Mouse (Mus musculus) CH12.LX (cell line): ENCODE measurements around the gene Ugcg. TPM values are rescaled to one million over a fixed set of nuclear protein-coding genes. Genes with fewer than 3 reads are reported as not detected.
A peak's percentile ranks its signal among the peaks of the same experiment; 100 is the strongest.

Experiments
- DNase-seq: peaks from one replicate; pipeline ENCODE4 v3.0.0-alpha.2; 2013; ENCODE audit errors: extremely low read depth
- H3K27ac ChIP-seq: 2 replicates; pipeline ENCODE4 v1.5.1; 2012; ENCODE audit warnings: low read depth, mild to moderate bottlenecking, control low read depth, moderate library complexity; ENCODE audit not compliant: insufficient read depth
- H3K27me3 ChIP-seq: replicated peaks from 2 replicates; pipeline ENCODE3; 2012; ENCODE audit warnings: inconsistent platforms
- H3K36me3 ChIP-seq, 2 experiments: replicated peaks in 1 of 2; 2 replicates each; pipeline versions ENCODE3 to v1.6.1; 2012; ENCODE audit warnings: inconsistent platforms in 1 of 2, low read length in 1 of 2, mild to moderate bottlenecking in 1 of 2, mixed read lengths in 1 of 2, moderate library complexity in 1 of 2; ENCODE audit not compliant: control insufficient read depth in 1 of 2, insufficient read depth in 1 of 2
- H3K4me1 ChIP-seq, 2 experiments: 2 replicates each; pipeline ENCODE4 v1.6.1; 2012; ENCODE audit warnings: inconsistent platforms in 1 of 2, moderate library complexity in 1 of 2; ENCODE audit not compliant: insufficient read depth in 2 of 2, control insufficient read depth in 1 of 2
- H3K4me2 ChIP-seq: 2 replicates; pipeline ENCODE4 v1.6.1; 2012; ENCODE audit warnings: low read depth, mild to moderate bottlenecking, control low read depth; ENCODE audit not compliant: poor library complexity, insufficient read depth, severe bottlenecking
- H3K4me3 ChIP-seq, 3 experiments: fragments of 150-350 bp in 1 of 3; sonication (generic) in 1 of 3; replicated peaks in 1 of 3; 2 replicates each; pipeline versions ENCODE3 to v1.5.1; 2011 to 2012; ENCODE audit warnings: low read depth in 2 of 3, low read length in 2 of 3, mild to moderate bottlenecking in 2 of 3, moderate library complexity in 2 of 3, control low read depth in 1 of 3, improper control_type of control experiment in 1 of 3, inconsistent platforms in 1 of 3, mixed read lengths in 1 of 3; ENCODE audit not compliant: poor library complexity in 1 of 3
- H3K79me2 ChIP-seq: replicated peaks from 2 replicates; pipeline ENCODE4 v1.6.1; 2012; ENCODE audit warnings: mild to moderate bottlenecking, moderate library complexity; ENCODE audit not compliant: control insufficient read depth, poor library complexity, insufficient read depth, severe bottlenecking; ENCODE audit errors: extremely low read depth
- H3K9ac ChIP-seq: 2 replicates; pipeline ENCODE4 v1.6.1; 2012; ENCODE audit warnings: low read depth, mild to moderate bottlenecking, control low read depth, moderate library complexity; ENCODE audit not compliant: insufficient read depth
- H3K9me3 ChIP-seq: replicated peaks from 2 replicates; pipeline ENCODE3; 2012; ENCODE audit warnings: low read length, inconsistent platforms, mixed read lengths
- BHLHE40 ChIP-seq: IDR thresholded peaks from 2 replicates; pipeline ENCODE4 v1.6.1; 2011; ENCODE audit warnings: mild to moderate bottlenecking, low read depth, low read length, improper control_type of control experiment
- CHD2 ChIP-seq: IDR thresholded peaks from 2 replicates; pipeline ENCODE4 v1.6.1; 2011; ENCODE audit warnings: low read length, improper control_type of control experiment
- E2F4 ChIP-seq: IDR thresholded peaks from 2 replicates; pipeline ENCODE4 v1.6.1; 2011; ENCODE audit warnings: low read depth, low read length, improper control_type of control experiment; ENCODE audit not compliant: insufficient replicate concordance
- EP300 ChIP-seq: IDR thresholded peaks from 2 replicates; pipeline ENCODE4 v1.6.1; 2011; ENCODE audit warnings: low read length, improper control_type of control experiment
- ETS1 ChIP-seq: conservative IDR thresholded peaks from 2 replicates; pipeline ENCODE4 v1.6.1; 2012; ENCODE audit warnings: low read depth, mild to moderate bottlenecking, inconsistent platforms, low read length, improper control_type of control experiment, moderate library complexity
- IRF4 ChIP-seq: IDR thresholded peaks from 2 replicates; pipeline ENCODE4 v1.6.1; 2014; ENCODE audit warnings: low read depth, mild to moderate bottlenecking, inconsistent platforms, low read length, improper control_type of control experiment
- JUN ChIP-seq: IDR thresholded peaks from 2 replicates; pipeline ENCODE4 v1.6.1; 2011; ENCODE audit warnings: low read depth, mild to moderate bottlenecking, low read length, improper control_type of control experiment, moderate library complexity; ENCODE audit not compliant: insufficient read depth
- MAFK ChIP-seq: IDR thresholded peaks from 2 replicates; pipeline ENCODE4 v1.6.1; 2011; ENCODE audit warnings: low read length, improper control_type of control experiment; ENCODE audit not compliant: insufficient replicate concordance
- MAZ ChIP-seq: IDR thresholded peaks from 2 replicates; pipeline ENCODE4 v1.6.1; 2012; ENCODE audit warnings: low read depth, mild to moderate bottlenecking, inconsistent platforms, low read length, improper control_type of control experiment, moderate library complexity
- MYC ChIP-seq: IDR thresholded peaks from 2 replicates; pipeline ENCODE4 v1.6.1; 2011; ENCODE audit warnings: low read depth, mild to moderate bottlenecking, improper control_type of control experiment, low read length
- NELFE ChIP-seq: IDR thresholded peaks from 2 replicates; pipeline ENCODE4 v1.6.1; 2011; ENCODE audit warnings: low read depth, low read length, improper control_type of control experiment
- NRF1 ChIP-seq: IDR thresholded peaks from 2 replicates; pipeline ENCODE4 v1.6.1; 2014; ENCODE audit warnings: low read depth, mild to moderate bottlenecking, inconsistent platforms, low read length, improper control_type of control experiment, moderate library complexity
- SIN3A ChIP-seq: IDR thresholded peaks from 2 replicates; pipeline ENCODE4 v1.6.1; 2012; ENCODE audit warnings: low read length, improper control_type of control experiment, inconsistent platforms
- ZMIZ1 ChIP-seq: IDR thresholded peaks from 2 replicates; pipeline ENCODE4 v1.6.1; 2012; ENCODE audit warnings: low read depth, mild to moderate bottlenecking, inconsistent platforms, low read length, improper control_type of control experiment
- ZNF384 ChIP-seq: IDR thresholded peaks from 2 replicates; pipeline ENCODE4 v1.6.1; 2012; ENCODE audit warnings: low read depth, low read length, improper control_type of control experiment, inconsistent platforms
- dilution Hi-C: fragments of 300-500 bp; cut with MboI; formaldehyde crosslinking; loops from 2 replicates; pipeline ENCODE4 v1.14.3; 2020; ENCODE audit warnings: low sequenced_read_pairs; ENCODE audit not compliant: extremely low pct_unique_long_range_greater_than_20kb, extremely low pct_ligation_motif_present
- in situ Hi-C: fragments of 300-500 bp; cut with MboI; formaldehyde crosslinking; loops from 3 replicates; pipeline ENCODE4 v1.14.3; 2019; ENCODE audit warnings: low sequenced_read_pairs, low pct_ligation_motif_present, low pct_unique_long_range_greater_than_20kb, mixed read lengths
- polyA plus RNA-seq: library from polyadenylated mRNA; unstranded; fragments of >175 nt; gene quantifications from 2 replicates; pipeline ENCODE4 v1.2.1, GENCODE M21; 2012; ENCODE audit warnings: low read depth; ENCODE audit not compliant: insufficient read length
- total RNA-seq, 2 experiments: library from RNA; depleted of rRNA; stranded (reverse); fragments of 300-350 nt in 1 of 2; fragments of >200 nt in 1 of 2; gene quantifications; 2 replicates each; pipeline ENCODE4 v1.2.3; 2012 to 2014

The Ugcg gene
- total and polyA plus RNA-seq, 3 experiments, result 25.8 to 69.5 (median 28.7) TPM

- Histone ChIP-seq H3K4me3 (no peak overlapping the region), H3K36me3 (no peaks in the 10 kb centered on the region), H3K27ac (no peak overlapping the region), H3K4me1 (peaks cover 4 to 16% of the 10 kb centered on the region in 2 experiments; a peak in 3 of 4 replicates), H3K27me3 (no peaks in the 10 kb centered on the region), H3K9me3 (no peaks in the 10 kb centered on the region), H3K9ac (no peak overlapping the region), H3K79me2 (no peaks in the 10 kb centered on the region), H3K4me2 (no peak overlapping the region)
- TF ChIP-seq ZNF384, result 0 out of 2 replicates have a peak, but pooled peaks have one; percentile 27
- no peak for TF ChIP-seq EP300
- in situ Hi-C loops, result no loop called here
- dilution Hi-C loops, result no loop called here
- no peak for DNase-seq
These were observed 47.3 kb downstream of the Ugcg start for GRCm38 (mm10) chr4:59236362-59236761.

- in situ Hi-C loops, result no loop called here
- Histone ChIP-seq H3K79me2 (no peaks in the 10 kb centered on the region), H3K27me3 (no peaks in the 10 kb centered on the region), H3K4me2 (peak overlapping the region; percentile 9; the same call in 1 of the 2 replicates), H3K36me3 (no peaks in the 10 kb centered on the region), H3K27ac (no peak overlapping the region), H3K9ac (peak overlapping the region; percentile 40; the same call in 1 of the 2 replicates), H3K9me3 (no peaks in the 10 kb centered on the region), H3K4me1 (peaks cover 4 to 17% of the 10 kb centered on the region in 2 experiments; a peak in 3 of 4 replicates), H3K4me3 (no peak overlapping the region)
- DNase-seq, result no peak
- TF ChIP-seq MYC, result no peak
- TF ChIP-seq BHLHE40, result no peak
- dilution Hi-C loops, result no loop called here
These were observed 49.7 kb downstream of the Ugcg start for GRCm38 (mm10) chr4:59238641-59239311.

- in situ Hi-C loops (no loop called here), dilution Hi-C loops (no loop called here)
- no peaks in the 10 kb centered on the region for H3K79me2 ChIP-seq
- no peak for DNase-seq
- TF ChIP-seq SIN3A, result no peak
- TF ChIP-seq JUN, result no peak
- TF ChIP-seq ETS1, result 0 out of 2 replicates have a peak, but pooled peaks have one; percentile 21
- TF ChIP-seq NRF1, result no peak
- peak; percentile 52 for TF ChIP-seq ZNF384
- no peak for TF ChIP-seq MAFK
- peak; percentile 36; the same call in 1 of the 2 replicates for TF ChIP-seq EP300
- TF ChIP-seq E2F4, result no peak
- TF ChIP-seq IRF4, result 0 out of 2 replicates have a peak, but pooled peaks have one; percentile 5
- TF ChIP-seq CHD2, result no peak
- no peak for TF ChIP-seq NELFE
- no peak for TF ChIP-seq ZMIZ1
- TF ChIP-seq BHLHE40, result peak; percentile 30; the same call in 1 of the 2 replicates
- no peak for TF ChIP-seq MAZ
- H3K4me3 ChIP-seq, result no peak overlapping the region
- peaks cover 4 to 23% of the 10 kb centered on the region in 2 experiments; a peak in 3 of 4 replicates for H3K4me1 ChIP-seq
- no peaks in the 10 kb centered on the region for H3K36me3 ChIP-seq
- H3K27me3 ChIP-seq, result no peaks in the 10 kb centered on the region
- H3K27ac ChIP-seq, result no peak overlapping the region
- no peaks in the 10 kb centered on the region for H3K9me3 ChIP-seq
- H3K4me2 ChIP-seq, result no peak overlapping the region
- no peak overlapping the region for H3K9ac ChIP-seq
These were observed 50.3 kb downstream of the Ugcg start for GRCm38 (mm10) chr4:59239312-59239728.
